Mouse (Mus musculus): ENCODE measurements around the gene Slc6a9.

The Slc6a9 gene

DNA sequence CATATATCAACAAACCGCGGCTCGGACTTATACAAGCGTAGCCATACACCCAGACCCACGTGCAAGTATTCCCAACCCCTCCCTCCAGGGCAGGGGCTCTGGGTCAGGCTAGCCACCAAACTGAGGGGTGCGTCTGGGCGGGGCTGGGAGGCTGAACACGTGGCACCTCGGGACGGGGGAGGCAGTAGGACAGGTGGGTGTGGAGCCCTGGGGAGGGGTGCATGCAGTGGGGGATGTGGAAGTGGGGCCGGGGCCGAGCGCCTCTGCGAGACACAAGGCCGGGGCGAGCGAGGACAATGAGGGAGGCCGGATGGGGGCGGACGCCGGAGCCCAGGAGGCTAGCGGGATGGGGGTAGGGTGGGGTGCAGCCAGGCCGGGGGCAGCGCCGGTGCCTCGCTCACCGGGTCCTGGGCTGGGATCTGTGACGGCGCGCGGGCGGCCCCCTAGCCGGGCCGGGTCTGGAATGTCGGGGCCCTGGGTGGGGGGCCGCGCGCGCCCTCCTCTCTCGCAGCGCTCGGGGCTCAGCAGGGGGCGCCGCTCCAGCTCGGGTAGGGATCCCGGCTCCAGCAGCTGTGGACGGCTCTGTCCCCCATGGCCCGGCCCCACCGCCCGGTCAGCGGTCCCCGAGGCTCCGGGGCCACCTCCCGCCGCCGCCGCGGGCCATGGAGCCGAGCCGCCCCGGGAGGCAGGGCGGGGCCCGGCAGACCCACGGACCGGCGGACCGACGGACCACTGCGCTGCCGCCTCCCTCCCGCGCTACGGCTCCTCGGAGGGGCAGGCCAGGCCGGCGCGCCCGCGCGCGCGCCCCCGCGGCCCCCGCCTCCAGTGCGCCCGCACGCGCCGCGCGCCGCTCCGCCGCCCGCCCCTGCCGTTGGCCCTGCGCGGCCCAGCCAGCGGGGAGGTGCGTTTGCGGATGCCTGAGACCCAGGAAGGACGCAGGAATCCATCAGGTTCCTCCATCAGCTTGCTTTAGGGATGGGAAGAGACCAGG is 48.7 kb downstream of the Slc6a9 start, which contains the start of gene B4galt2:
B4galt2 (minus strand) TSS at position 787 of the 991 bp plus-strand sequence.
- peak; percentile 33 to 38 for DNase-seq

- no peak for DNase-seq
These were observed 49.8 kb downstream of the Slc6a9 start for GRCm38 (mm10) chr4:117884146-117884545.

DNA sequence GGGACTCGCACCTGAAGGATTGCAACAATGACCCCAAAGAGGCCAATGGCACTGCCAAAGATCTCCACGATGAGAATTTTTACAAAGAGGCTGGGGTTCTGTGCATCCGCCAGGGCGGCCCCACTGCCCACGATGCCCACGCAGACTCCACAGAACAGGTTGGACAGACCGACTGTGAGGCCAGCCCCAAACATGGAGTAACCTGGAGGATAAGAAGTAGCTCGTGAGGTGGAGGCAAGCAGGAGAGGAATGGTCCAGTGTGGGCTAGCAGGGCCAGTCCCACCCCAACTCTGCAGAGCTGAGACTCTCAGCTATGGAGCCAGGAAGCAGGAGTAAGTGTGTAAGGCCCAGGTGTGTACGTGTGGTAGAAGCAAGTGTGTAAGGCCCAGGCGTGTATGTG is 50.8 kb downstream of the Slc6a9 start:
- no peak for DNase-seq

- no peak for DNase-seq
These were observed 51.7 kb downstream of the Slc6a9 start for GRCm38 (mm10) chr4:117885994-117886393.

GRCm38 (mm10) chr4:117886644-117887043 is 52.3 kb downstream of the Slc6a9 start:
- DNase-seq, result peak; percentile 41 to 43

DNA sequence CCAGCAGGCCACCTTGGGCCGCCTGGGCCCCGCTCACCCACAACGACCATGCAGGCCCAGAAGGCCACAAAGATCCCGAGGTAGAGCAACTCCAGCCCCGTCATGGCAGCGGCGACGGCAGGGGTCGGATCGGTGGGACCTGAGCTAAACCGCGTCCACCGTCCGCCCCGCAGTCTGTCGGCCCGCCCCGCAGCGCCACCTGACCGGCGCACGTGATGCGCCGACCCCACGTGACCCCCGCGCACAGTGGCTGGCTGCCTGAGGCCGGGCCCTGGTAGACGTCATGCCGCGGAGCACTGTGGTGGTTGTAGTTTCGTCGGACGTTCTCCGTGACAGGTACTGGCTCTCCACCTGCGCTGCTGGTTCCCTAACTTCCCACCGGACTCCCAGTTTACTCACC is 52.8 kb downstream of the Slc6a9 start, which contains the start of gene Atp6v0b:
Atp6v0b (minus strand) TSS at position 201 of the 400 bp plus-strand sequence.
- peak; percentile 94 to 95 for DNase-seq

GRCm38 (mm10) chr4:117887920-117888319 is 53.6 kb downstream of the Slc6a9 start:
- DNase-seq, result no peak

DNA sequence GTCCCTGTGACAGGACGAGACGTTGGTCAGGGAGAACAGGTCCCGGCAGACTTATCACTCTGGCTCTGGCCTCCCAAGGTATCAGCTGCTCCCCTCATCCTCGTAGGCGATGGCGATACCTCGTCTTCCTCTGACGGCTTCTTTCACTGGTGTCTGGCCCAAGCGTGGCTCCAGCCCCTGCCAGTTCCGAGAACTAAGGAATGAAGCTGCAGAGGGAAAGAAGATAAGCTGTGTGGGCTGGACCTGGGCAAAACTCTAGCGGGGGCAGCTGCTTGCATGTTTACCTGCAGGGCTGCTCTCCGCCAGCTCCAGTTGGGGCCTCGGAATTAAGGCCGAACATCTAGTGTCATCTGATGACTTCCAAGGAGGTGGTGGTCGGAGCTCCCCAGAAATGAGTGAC is 55.2 kb downstream of the Slc6a9 start:
- no peak for DNase-seq

- DNase-seq, result no peak
These were observed 55.7 kb downstream of the Slc6a9 start for GRCm38 (mm10) chr4:117890031-117890430.

GRCm38 (mm10) chr4:117890750-117891149 is 56.4 kb downstream of the Slc6a9 start:
- no peak for DNase-seq

GRCm38 (mm10) chr4:117891738-117892161 is 57.4 kb downstream of the Slc6a9 start, which contains the start of gene Dph2:
Gene Dph2 (minus strand): TSS chr4:117892032.
- peak; percentile 87 to 90 for DNase-seq

DNA sequence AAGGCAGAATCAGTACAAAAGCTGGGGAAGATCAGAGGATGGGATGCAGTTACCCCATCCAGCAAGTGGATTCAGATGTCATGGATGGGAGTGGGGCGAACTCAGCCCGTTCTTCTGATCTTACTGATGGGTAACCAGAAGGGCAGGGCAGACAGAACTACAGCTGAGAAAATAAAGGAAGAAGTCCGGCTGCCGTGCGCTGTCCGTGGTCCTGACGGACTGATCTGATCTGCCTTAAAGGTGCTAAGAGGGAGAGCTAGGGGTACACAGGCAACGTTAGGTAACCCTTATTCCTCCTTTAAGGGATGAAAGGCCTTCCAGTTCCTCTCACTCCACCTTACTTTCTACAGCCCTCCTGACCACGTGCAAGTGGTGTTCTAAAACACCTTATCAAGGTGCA is 59.1 kb downstream of the Slc6a9 start:
- DNase-seq, result peak; percentile 28 to 41

GRCm38 (mm10) chr4:117894601-117895000 is 60.3 kb downstream of the Slc6a9 start:
- DNase-seq, result no peak

- DNase-seq, result no peak
These were observed 61.0 kb downstream of the Slc6a9 start for GRCm38 (mm10) chr4:117895339-117895738.

GRCm38 (mm10) chr4:117896031-117896430 is 61.7 kb downstream of the Slc6a9 start:
- no peak for DNase-seq

DNA sequence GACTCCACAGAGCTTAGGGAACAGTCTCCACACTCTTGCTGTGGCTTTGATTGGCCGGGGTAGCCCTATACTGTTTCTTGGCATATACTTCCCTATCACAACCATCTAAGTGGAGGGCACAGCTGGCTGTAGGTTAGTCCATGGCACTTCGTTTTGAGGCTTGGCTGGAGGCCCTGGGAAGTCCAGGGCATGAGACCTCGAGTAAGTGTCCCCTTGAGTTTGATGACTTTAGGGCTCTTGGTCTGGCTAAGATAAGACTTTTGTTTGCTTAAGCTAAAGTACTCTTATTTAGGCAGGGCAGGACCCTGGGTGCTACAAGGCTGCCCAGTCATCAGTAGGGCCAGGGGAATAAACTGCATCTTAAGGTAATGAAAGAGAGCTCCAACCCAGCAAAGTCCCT is 63.8 kb downstream of the Slc6a9 start:
- peak; percentile 62 to 67 for DNase-seq

GRCm38 (mm10) chr4:117904094-117904493 is 69.8 kb downstream of the Slc6a9 start:
- no peak for DNase-seq

DNA sequence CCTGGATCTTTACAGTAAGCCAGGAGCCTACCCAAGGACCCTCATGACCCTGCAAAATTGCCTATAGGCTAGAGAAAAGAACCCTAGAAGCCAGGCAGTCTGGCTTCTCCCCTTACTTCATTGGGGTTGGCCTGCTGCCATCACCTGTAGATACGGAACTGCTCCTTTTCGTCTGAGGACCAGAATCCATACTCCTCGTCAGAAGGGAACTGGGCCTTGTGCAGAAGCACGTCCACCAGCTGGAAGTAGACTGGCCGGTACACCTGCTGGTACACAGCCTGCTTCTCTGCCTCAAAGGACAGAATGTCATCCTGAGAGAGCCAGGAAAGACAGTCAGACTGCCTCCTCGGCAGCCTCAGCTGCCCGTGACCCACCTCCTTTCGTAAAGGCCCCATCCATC is 70.5 kb downstream of the Slc6a9 start:
- no peak for DNase-seq

- peak; percentile 78 to 87 for DNase-seq
These were observed 71.9 kb downstream of the Slc6a9 start for GRCm38 (mm10) chr4:117906196-117906595.

- DNase-seq, result no peak
These were observed 74.6 kb downstream of the Slc6a9 start for GRCm38 (mm10) chr4:117908834-117909453.

DNA sequence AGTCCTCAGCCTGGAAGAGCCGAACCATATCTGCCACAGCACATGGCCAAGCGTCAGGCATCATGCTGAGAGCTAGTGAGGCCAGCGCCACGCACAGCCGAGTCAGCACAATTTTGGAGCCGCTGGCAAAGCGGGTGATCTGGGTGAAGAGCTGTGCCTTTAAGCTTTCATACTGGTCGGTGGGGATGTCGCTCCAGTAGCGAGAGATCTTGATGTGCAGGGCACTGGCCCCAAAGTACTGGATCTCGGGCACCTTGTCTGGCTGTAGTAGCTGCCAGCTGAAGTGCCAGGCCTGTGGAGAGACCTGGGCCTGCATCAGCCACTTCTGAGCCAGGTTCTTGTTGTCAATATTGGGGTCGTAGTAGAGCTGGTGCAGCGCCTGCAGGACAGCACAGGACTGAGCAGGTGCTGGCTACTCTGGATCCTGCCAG is 77.8 kb downstream of the Slc6a9 start:
- DNase-seq, result no peak

DNA sequence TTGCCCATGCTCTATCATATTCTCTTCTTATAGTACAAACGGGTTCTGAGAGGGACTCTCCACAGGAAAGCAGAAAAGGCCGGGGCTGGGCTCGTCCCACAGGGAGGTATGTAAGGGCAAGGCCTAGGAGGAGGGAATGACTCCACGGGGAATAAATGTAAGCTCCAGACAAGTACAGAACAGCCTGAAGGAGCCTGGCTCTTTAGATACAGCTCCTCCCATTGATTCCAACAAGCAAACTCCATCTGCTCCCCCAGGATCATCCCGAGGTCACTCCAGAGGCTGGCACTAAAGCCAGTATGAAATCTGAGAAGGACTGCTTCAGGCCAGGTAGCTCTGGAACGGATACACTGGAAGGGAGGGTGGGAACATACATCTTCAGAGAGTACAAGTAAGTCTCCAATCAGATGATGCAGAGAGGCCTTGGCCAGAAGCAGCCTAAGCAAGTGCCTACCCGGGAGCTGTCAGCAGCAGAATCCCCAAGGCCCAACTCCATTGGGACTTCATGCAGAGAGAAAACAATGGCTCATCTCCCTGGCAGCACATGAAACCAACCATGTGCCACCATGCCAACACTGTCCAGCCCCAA is 78.5 kb downstream of the Slc6a9 start:
- DNase-seq, result no peak

DNA sequence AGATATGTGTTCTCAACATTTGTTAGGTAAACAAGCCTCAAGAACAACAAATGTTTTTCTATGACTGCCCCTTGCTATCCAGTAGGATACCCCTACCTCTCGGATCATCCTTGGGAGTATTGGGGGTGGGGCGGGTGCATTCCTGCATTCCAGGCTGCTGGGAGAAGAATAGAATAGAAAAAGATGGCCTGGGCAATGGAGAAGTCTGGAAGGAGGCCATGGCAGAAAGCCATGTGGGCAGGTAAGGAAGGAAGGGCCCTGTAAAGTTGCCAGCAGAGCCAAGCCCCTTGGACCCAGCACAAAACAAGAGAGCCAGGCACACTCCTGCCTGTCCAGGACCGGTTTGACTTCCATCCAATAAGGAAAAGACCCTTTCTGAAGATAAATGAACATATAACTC is 79.1 kb downstream of the Slc6a9 start:
- DNase-seq, result peak; percentile 75 to 78

Measured in lung, adult 18-20 months (tissue).